Mouse (Mus musculus) hindbrain, embryonic 11.5 days (tissue): ENCODE measurements around the gene Hoxc5. TPM values are rescaled to one million over a fixed set of nuclear protein-coding genes. Genes with fewer than 3 reads are reported as not detected.
A peak's percentile ranks its signal among the peaks of the same experiment; 100 is the strongest.

Experiments used
- ATAC-seq: fragments of 200-750 bp; cut with Nextera tagmentation; 2 replicates; pipeline ENCODE4 v1.8.0; 2017; ENCODE audit warnings: mild to moderate bottlenecking, moderate TSS enrichment, moderate library complexity; ENCODE audit not compliant: low FRiP score
- DNase-seq: peaks from one replicate; pipeline ENCODE4 v3.0.0-alpha.2; 2015; ENCODE audit warnings: low spot score
- H3K27ac ChIP-seq: fragments of 300-500 bp; sonication (generic); 2 replicates; pipeline ENCODE4 v1.5.1; 2014; ENCODE audit warnings: mild to moderate bottlenecking, low read depth, low read length
- H3K27me3 ChIP-seq: fragments of 300-500 bp; sonication (generic); 2 replicates; pipeline ENCODE4 v1.6.1; 2014; ENCODE audit warnings: mild to moderate bottlenecking, low read length, moderate library complexity, mixed read lengths; ENCODE audit not compliant: control insufficient read depth, insufficient read depth
- H3K36me3 ChIP-seq: fragments of 300-500 bp; sonication (generic); 2 replicates; pipeline ENCODE4 v1.6.1; 2014; ENCODE audit warnings: mild to moderate bottlenecking, low read length, moderate library complexity, mixed read lengths; ENCODE audit not compliant: control insufficient read depth, insufficient read depth
- H3K4me1 ChIP-seq: fragments of 300-500 bp; sonication (generic); replicated peaks from 2 replicates; pipeline ENCODE4 v1.6.1; 2014; ENCODE audit warnings: low read length, mixed read lengths; ENCODE audit not compliant: control insufficient read depth, insufficient read depth
- H3K4me2 ChIP-seq: fragments of 300-500 bp; sonication (generic); replicated peaks from 2 replicates; pipeline ENCODE4 v1.6.1; 2014; ENCODE audit warnings: mild to moderate bottlenecking, low read depth, low read length
- H3K4me3 ChIP-seq: fragments of 300-500 bp; sonication (generic); 2 replicates; pipeline ENCODE4 v1.5.1; 2014; ENCODE audit warnings: low read depth, low read length
- H3K9ac ChIP-seq: fragments of 300-500 bp; sonication (generic); 2 replicates; pipeline ENCODE4 v1.6.1; 2014; ENCODE audit warnings: low read depth, low read length
- H3K9me3 ChIP-seq: fragments of 300-500 bp; sonication (generic); 2 replicates; pipeline ENCODE4 v1.6.1; 2016; ENCODE audit warnings: low read length; ENCODE audit not compliant: control insufficient read depth
- WGBS: fragments of 180-500 bp; shearing (Covaris S2); extraction: QIAGEN DNeasy Blood & Tissue Kit; methylation state at CpG from one replicate; pipeline ENCODE4 v1.1.7; 2014; 5-methylcytosine and 5-hydroxymethylcytosine counted together
- polyA plus RNA-seq: library from polyadenylated mRNA; unstranded; fragments of >200 nt; fragmentation: Nextera tagmentation; extraction: Ambion mirVana; gene quantifications from 2 replicates; pipeline ENCODE4 v1.2.1, GENCODE M21; 2014

Hoxc5 gene
- polyA plus RNA-seq, 1 experiment from 2014 or later = 21.0 TPM

GRCm38 (mm10) chr15:103035548-103035881 is 68.3 kb downstream of the Hoxc5 start:
- Histone ChIP-seq H3K9me3 (no peaks in the 10 kb centered on the region), H3K9ac (peak overlapping the region; percentile 77), H3K4me3 (peak overlapping the region; percentile 51), H3K36me3 (no peaks in the 10 kb centered on the region), H3K27ac (peak overlapping the region; percentile 91), H3K4me2 (peak overlapping the region; percentile 49), H3K27me3 (peaks cover 92% of the 10 kb centered on the region), H3K4me1 (no peaks in the 10 kb centered on the region; the same call in 1 of the 2 replicates)
- WGBS = 0% methylated on average over 14 of the region's 14 CpGs
- ATAC-seq (peak; percentile 1; the same call in 1 of the 2 replicates), DNase-seq (peak; percentile 53)

GRCm38 (mm10) chr15:103037579-103037978 is 70.3 kb downstream of the Hoxc5 start:
- WGBS = 23% methylated on average over 1 of the region's 1 CpGs
- DNase-seq (no peak), ATAC-seq (no peak)
- H3K4me1 ChIP-seq = no peaks in the 10 kb centered on the region; the same call in 1 of the 2 replicates
- peak overlapping the region; percentile 49 for H3K4me2 ChIP-seq
- peak overlapping the region; percentile 77 for H3K9ac ChIP-seq
- no peaks in the 10 kb centered on the region for H3K9me3 ChIP-seq
- peak overlapping the region; percentile 54; the same call in 1 of the 2 replicates for H3K27ac ChIP-seq
- no peaks in the 10 kb centered on the region for H3K36me3 ChIP-seq
- peak overlapping the region; percentile 51 for H3K4me3 ChIP-seq
- H3K27me3 ChIP-seq = peaks cover 95% of the 10 kb centered on the region

- Histone ChIP-seq H3K4me3 (peak overlapping the region; percentile 51), H3K9ac (peak overlapping the region; percentile 51), H3K9me3 (no peaks in the 10 kb centered on the region), H3K27me3 (peaks cover 95% of the 10 kb centered on the region), H3K4me1 (no peaks in the 10 kb centered on the region), H3K27ac (peak overlapping the region; percentile 73), H3K4me2 (peak overlapping the region; percentile 49), H3K36me3 (no peaks in the 10 kb centered on the region)
- peak; percentile 33; the same call in 1 of the 2 replicates for ATAC-seq
- 9% methylated on average over 10 of the region's 10 CpGs for WGBS
- DNase-seq = no peak
These were observed 71.6 kb downstream of the Hoxc5 start for GRCm38 (mm10) chr15:103038701-103039480.

- Histone ChIP-seq H3K4me1 (no peaks in the 10 kb centered on the region), H3K4me3 (peak overlapping the region; percentile 51), H3K9me3 (no peaks in the 10 kb centered on the region), H3K4me2 (peak overlapping the region; percentile 49), H3K9ac (peak overlapping the region; percentile 51), H3K36me3 (no peaks in the 10 kb centered on the region), H3K27ac (peak overlapping the region; percentile 73), H3K27me3 (peaks cover 91% of the 10 kb centered on the region)
- WGBS = 6% methylated on average over 3 of the region's 3 CpGs
- DNase-seq (no peak), ATAC-seq (no peak)
These were observed 72.4 kb downstream of the Hoxc5 start for GRCm38 (mm10) chr15:103039609-103040008.

GRCm38 (mm10) chr15:103040601-103041000 is 73.4 kb downstream of the Hoxc5 start:
- Histone ChIP-seq H3K27ac (peak overlapping the region; percentile 70), H3K36me3 (no peaks in the 10 kb centered on the region), H3K9ac (peak overlapping the region; percentile 72), H3K27me3 (peaks cover 83% of the 10 kb centered on the region), H3K4me2 (peak overlapping the region; percentile 49), H3K9me3 (no peaks in the 10 kb centered on the region), H3K4me1 (no peaks in the 10 kb centered on the region), H3K4me3 (peak overlapping the region; percentile 51)
- ATAC-seq = no peak
- 2% methylated on average over 12 of the region's 12 CpGs for WGBS
- DNase-seq = no peak

- peak overlapping the region; percentile 70; the same call in 1 of the 2 replicates for H3K27ac ChIP-seq
- peak overlapping the region; percentile 72 for H3K9ac ChIP-seq
- H3K4me3 ChIP-seq = peak overlapping the region; percentile 51
- no peaks in the 10 kb centered on the region for H3K9me3 ChIP-seq
- H3K36me3 ChIP-seq = no peaks in the 10 kb centered on the region
- DNase-seq (no peak), ATAC-seq (no peak)
- H3K4me1 ChIP-seq = no peaks in the 10 kb centered on the region
- peaks cover 76% of the 10 kb centered on the region for H3K27me3 ChIP-seq
- 19% methylated on average over 5 of the region's 5 CpGs for WGBS
- H3K4me2 ChIP-seq = peak overlapping the region; percentile 49
These were observed 74.4 kb downstream of the Hoxc5 start for GRCm38 (mm10) chr15:103041613-103042012.

GRCm38 (mm10) chr15:103042209-103042608 is 75.0 kb downstream of the Hoxc5 start:
- no peaks in the 10 kb centered on the region for H3K9me3 ChIP-seq
- H3K9ac ChIP-seq = peak overlapping the region; percentile 72; the same call in 1 of the 2 replicates
- peaks cover 71% of the 10 kb centered on the region for H3K27me3 ChIP-seq
- 0% methylated on average over 1 of the region's 1 CpGs for WGBS
- DNase-seq (no peak), ATAC-seq (no peak)
- no peaks in the 10 kb centered on the region for H3K4me1 ChIP-seq
- no peaks in the 10 kb centered on the region for H3K36me3 ChIP-seq
- peak overlapping the region; percentile 51; the same call in 1 of the 2 replicates for H3K4me3 ChIP-seq
- peak overlapping the region; percentile 49 for H3K4me2 ChIP-seq
- peak overlapping the region; percentile 62 for H3K27ac ChIP-seq

GRCm38 (mm10) chr15:103051670-103052069 is 84.4 kb downstream of the Hoxc5 start:
- Histone ChIP-seq H3K9ac (no peak overlapping the region), H3K27me3 (peaks cover 39% of the 10 kb centered on the region), H3K4me2 (no peak overlapping the region), H3K4me3 (no peak overlapping the region), H3K36me3 (no peaks in the 10 kb centered on the region), H3K27ac (no peak overlapping the region), H3K9me3 (no peaks in the 10 kb centered on the region), H3K4me1 (no peaks in the 10 kb centered on the region)
- WGBS = 82% methylated on average over 2 of the region's 2 CpGs
- DNase-seq = no peak
- ATAC-seq = no peak

- no peak overlapping the region for H3K9ac ChIP-seq
- H3K27ac ChIP-seq = no peak overlapping the region
- H3K27me3 ChIP-seq = peaks cover 47% of the 10 kb centered on the region
- no peak for ATAC-seq
- no peaks in the 10 kb centered on the region for H3K36me3 ChIP-seq
- no peak overlapping the region for H3K4me3 ChIP-seq
- no peaks in the 10 kb centered on the region for H3K9me3 ChIP-seq
- no peak overlapping the region for H3K4me2 ChIP-seq
- no peak for DNase-seq
- no peaks in the 10 kb centered on the region for H3K4me1 ChIP-seq
These were observed 86.0 kb downstream of the Hoxc5 start for GRCm38 (mm10) chr15:103053210-103053609.
